Mouse (Mus musculus) lung, adult 2 months (tissue): Measurements from ENCODE around the gene Calm4.

Experiments used
- CTCF ChIP-seq: fragments of 200-500 bp; IDR thresholded peaks from 2 replicates; pipeline ENCODE4 v1.5.1; 2011; ENCODE audit warnings: mild to moderate bottlenecking, low read length, control low read depth; ENCODE audit not compliant: insufficient read depth
- POLR2A ChIP-seq: fragments of 200-500 bp; IDR thresholded peaks from 2 replicates; pipeline ENCODE4 v1.6.1; 2011; ENCODE audit warnings: low read depth, mild to moderate bottlenecking, control low read depth, low read length, borderline replicate concordance; ENCODE audit errors: extremely low read depth

- no peak for TF ChIP-seq CTCF
- TF ChIP-seq POLR2A, result no peak
Measured at GRCm38 (mm10) chr13:3877185-3877584, 39.6 kb downstream of the Calm4 start.
